Mouse (Mus musculus) kidney, postnatal 0 days (tissue): Measurements from ENCODE around the gene Fitm2. TPM values are rescaled to one million over a fixed set of nuclear protein-coding genes. Genes with fewer than 3 reads are reported as not detected.

Experiments
- ATAC-seq: fragments of 200-750 bp; cut with Nextera tagmentation; replicated peaks from 2 replicates; pipeline ENCODE4 v1.8.0; 2017; ENCODE audit warnings: low read depth, moderate number of reproducible peaks, moderate TSS enrichment, moderate library complexity; ENCODE audit not compliant: low FRiP score
- DNase-seq: peaks from one replicate; pipeline ENCODE4 v3.0.0-alpha.2; 2016; ENCODE audit warnings: low spot score
- H3K27ac ChIP-seq: fragments of 300-500 bp; sonication (generic); 2 replicates; pipeline ENCODE4 v1.5.1; 2014; ENCODE audit warnings: mild to moderate bottlenecking
- H3K27me3 ChIP-seq: fragments of 300-500 bp; sonication (generic); 2 replicates; pipeline ENCODE4 v1.6.1; 2014; ENCODE audit warnings: low read length, mixed read lengths; ENCODE audit not compliant: insufficient read depth
- H3K36me3 ChIP-seq: fragments of 300-500 bp; sonication (generic); 2 replicates; pipeline ENCODE4 v1.6.1; 2014; ENCODE audit warnings: low read length, mixed read lengths; ENCODE audit not compliant: insufficient read depth
- H3K4me1 ChIP-seq: fragments of 300-500 bp; sonication (generic); replicated peaks from 2 replicates; pipeline ENCODE4 v1.6.1; 2014; ENCODE audit warnings: antibody characterized with exemption, low read length, mixed read lengths; ENCODE audit not compliant: insufficient read depth
- H3K4me2 ChIP-seq: fragments of 300-500 bp; sonication (generic); 2 replicates; pipeline ENCODE4 v1.6.1; 2014; ENCODE audit warnings: mild to moderate bottlenecking, low read length, moderate library complexity, mixed read lengths
- H3K4me3 ChIP-seq: fragments of 300-500 bp; sonication (generic); replicated peaks from 2 replicates; pipeline ENCODE4 v1.5.1; 2014; ENCODE audit warnings: low read depth, low read length
- H3K9ac ChIP-seq: fragments of 300-500 bp; sonication (generic); 2 replicates; pipeline ENCODE4 v1.6.1; 2014; ENCODE audit warnings: low read depth, low read length
- H3K9me3 ChIP-seq: fragments of 300-500 bp; sonication (generic); replicated peaks from 2 replicates; pipeline ENCODE4 v1.6.1; 2016; ENCODE audit warnings: low read length, inconsistent platforms, mixed read lengths
- CTCF ChIP-seq: IDR thresholded peaks from 2 replicates; pipeline ENCODE4 v1.5.1; 2016; ENCODE audit warnings: antibody characterized with exemption, low read depth, mild to moderate bottlenecking, moderate library complexity
- WGBS: fragments of 180-500 bp; shearing (Covaris S2); extraction: QIAGEN DNeasy Blood & Tissue Kit; methylation state at CpG from one replicate; pipeline ENCODE4 v1.1.7; 2014; 5-methylcytosine and 5-hydroxymethylcytosine counted together
- polyA plus RNA-seq: library from polyadenylated mRNA; unstranded; fragments of >200 nt; fragmentation: Nextera tagmentation; extraction: Ambion mirVana; gene quantifications from 2 replicates; pipeline ENCODE4 v1.2.1, GENCODE M21; 2015

Fitm2 gene
- polyA plus RNA-seq, 1 experiment from 2014 or later: 10.4 TPM

DNA sequence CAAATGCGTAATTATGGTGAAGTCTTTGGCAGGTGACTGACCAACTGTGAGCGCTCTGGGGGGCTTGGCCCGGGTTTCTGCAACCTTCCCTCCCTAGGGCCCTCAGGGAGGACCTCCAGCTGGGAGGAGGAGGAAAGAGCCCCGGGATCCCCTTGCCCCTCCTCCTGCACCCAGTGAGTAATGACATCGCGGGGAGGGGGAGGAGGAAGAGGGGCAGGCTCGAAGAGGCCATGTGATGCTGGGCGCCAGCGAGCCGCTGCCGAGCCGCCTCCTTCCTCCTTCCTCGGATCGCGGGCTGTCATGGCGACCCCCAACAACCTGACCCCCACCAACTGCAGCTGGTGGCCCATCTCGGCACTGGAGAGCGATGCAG is 34.2 kb downstream of the Fitm2 start, which contains the start of gene Gdap1l1:
Gene Gdap1l1 (plus strand): TSS at position 231 of the 373 bp plus-strand sequence.
- peaks cover 6% of the 10 kb centered on the region; the same call in 1 of the 2 replicates for H3K4me1 ChIP-seq
- peak within 1 kb of the TSS; percentile 13; the same call in 1 of the 2 replicates for H3K4me3 ChIP-seq
- no peak within 1 kb of the TSS for H3K9ac ChIP-seq
- 0 out of 2 replicates have a peak, but pooled peaks cover 7% of the 10 kb centered on the region for H3K27me3 ChIP-seq
- H3K36me3 ChIP-seq: no peaks in the 10 kb centered on the region
- no peak; the same call in 1 of the 2 replicates for ATAC-seq
- TF ChIP-seq CTCF: no peak
- H3K9me3 ChIP-seq: no peaks in the 10 kb centered on the region
- H3K27ac ChIP-seq: no peak within 1 kb of the TSS
- WGBS: 0% methylated on average over 15 of the region's 18 CpGs
- DNase-seq: no peak
- peak within 1 kb of the TSS; percentile 43 for H3K4me2 ChIP-seq

DNA sequence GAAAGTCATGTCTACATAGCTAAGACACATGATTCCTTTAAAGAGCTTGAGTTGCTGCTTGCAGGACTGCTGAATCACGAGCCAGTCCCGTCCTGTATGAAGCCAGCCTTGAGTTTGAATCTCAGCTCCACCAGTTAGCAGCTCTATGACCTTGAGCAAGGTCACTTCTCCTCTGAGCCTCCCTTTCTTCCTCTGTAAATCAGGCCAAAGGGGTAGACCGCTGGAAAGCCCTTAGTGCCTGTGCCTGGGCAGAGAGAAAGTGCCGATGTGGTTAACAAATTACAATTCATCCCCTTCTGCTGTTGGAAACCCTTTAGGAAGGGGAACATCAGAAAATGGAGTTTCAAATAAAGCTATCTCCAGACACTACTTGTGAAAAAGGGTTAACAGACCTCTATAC is 34.6 kb downstream of the Fitm2 start:
- Histone ChIP-seq H3K36me3 (no peaks in the 10 kb centered on the region), H3K9me3 (no peaks in the 10 kb centered on the region), H3K9ac (no peak overlapping the region), H3K4me3 (no peak overlapping the region), H3K27ac (no peak overlapping the region), H3K4me1 (peaks cover 6% of the 10 kb centered on the region; the same call in 1 of the 2 replicates), H3K4me2 (peak overlapping the region; percentile 43; the same call in 1 of the 2 replicates), H3K27me3 (0 out of 2 replicates have a peak, but pooled peaks cover 7% of the 10 kb centered on the region)
- no peak for TF ChIP-seq CTCF
- 35% methylated on average over 4 of the region's 4 CpGs for WGBS
- DNase-seq: no peak
- no peak for ATAC-seq

GRCm38 (mm10) chr2:163433971-163434370 is 38.5 kb downstream of the Fitm2 start:
- H3K4me3 ChIP-seq: no peak overlapping the region
- TF ChIP-seq CTCF: no peak
- WGBS: 31% methylated on average over 4 of the region's 4 CpGs
- peaks cover 6% of the 10 kb centered on the region; the same call in 1 of the 2 replicates for H3K4me1 ChIP-seq
- 0 out of 2 replicates have a peak, but pooled peaks cover 6% of the 10 kb centered on the region for H3K27me3 ChIP-seq
- H3K36me3 ChIP-seq: no peaks in the 10 kb centered on the region
- H3K27ac ChIP-seq: no peak overlapping the region
- no peak overlapping the region for H3K9ac ChIP-seq
- ATAC-seq (no peak), DNase-seq (no peak)
- no peaks in the 10 kb centered on the region for H3K9me3 ChIP-seq
- H3K4me2 ChIP-seq: no peak overlapping the region

GRCm38 (mm10) chr2:163431289-163431688 is 41.1 kb downstream of the Fitm2 start:
- WGBS: 74% methylated on average over 9 of the region's 9 CpGs
- Histone ChIP-seq H3K4me3 (no peak overlapping the region), H3K4me2 (no peak overlapping the region), H3K9me3 (no peaks in the 10 kb centered on the region), H3K27ac (no peak overlapping the region), H3K9ac (no peak overlapping the region), H3K36me3 (no peaks in the 10 kb centered on the region), H3K4me1 (no peaks in the 10 kb centered on the region), H3K27me3 (no peaks in the 10 kb centered on the region)
- no peak for DNase-seq
- TF ChIP-seq CTCF: no peak
- ATAC-seq: no peak

DNA sequence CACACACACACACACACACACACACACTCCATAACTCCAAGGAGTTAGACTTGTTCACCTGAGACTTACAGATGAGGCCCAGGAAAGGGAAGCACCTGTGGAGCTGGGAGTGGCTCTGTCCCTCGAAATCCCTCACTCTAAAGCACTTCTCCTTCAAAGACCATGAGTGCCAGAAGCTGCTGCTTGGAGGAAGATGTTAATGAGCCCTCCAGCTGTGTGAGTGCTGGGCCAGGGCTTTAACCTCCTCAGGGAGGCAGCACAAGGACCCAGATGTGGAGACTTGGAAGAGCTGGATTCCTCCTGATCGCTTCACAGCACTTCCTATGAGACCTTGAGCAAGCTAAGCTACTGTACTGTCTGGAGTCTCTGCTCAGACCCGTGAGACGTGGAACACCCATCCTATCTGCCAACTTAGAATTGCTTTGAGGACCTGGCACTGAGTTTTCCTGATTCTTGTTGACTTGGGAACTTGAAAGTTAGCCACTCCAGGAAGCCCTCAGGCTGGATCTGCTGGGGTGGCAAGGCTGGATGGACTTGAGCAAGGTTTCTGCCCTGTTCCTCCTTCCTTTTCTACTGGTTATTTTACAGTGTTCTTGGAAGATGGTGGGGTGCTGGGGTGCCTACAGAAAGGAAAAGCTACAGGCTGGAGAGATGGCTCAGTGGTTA is 44.0 kb downstream of the Fitm2 start:
- no peaks in the 10 kb centered on the region for H3K4me1 ChIP-seq
- 53% methylated on average over 4 of the region's 4 CpGs for WGBS
- H3K36me3 ChIP-seq: no peaks in the 10 kb centered on the region

GRCm38 (mm10) chr2:163424597-163424996 is 47.8 kb downstream of the Fitm2 start, which contains the start of gene Oser1:
Oser1 (minus strand) TSS chr2:163424697.
- H3K4me3 ChIP-seq: no peak within 1 kb of the TSS
- DNase-seq (no peak), ATAC-seq (no peak)
- H3K27me3 ChIP-seq: no peaks in the 10 kb centered on the region
- 80% methylated on average over 6 of the region's 6 CpGs for WGBS
- H3K36me3 ChIP-seq: no peaks in the 10 kb centered on the region
- no peak within 1 kb of the TSS for H3K4me2 ChIP-seq
- H3K4me1 ChIP-seq: peaks cover 5% of the 10 kb centered on the region; the same call in 1 of the 2 replicates
- H3K9me3 ChIP-seq: no peaks in the 10 kb centered on the region
- no peak within 1 kb of the TSS for H3K9ac ChIP-seq
- no peak for TF ChIP-seq CTCF
- no peak within 1 kb of the TSS for H3K27ac ChIP-seq

More for the DNA sequence above, 44.0 kb downstream of the Fitm2 start:
- Histone ChIP-seq H3K4me2 (no peak overlapping the region), H3K9ac (no peak overlapping the region), H3K4me3 (no peak overlapping the region), H3K9me3 (no peaks in the 10 kb centered on the region), H3K27ac (no peak overlapping the region), H3K27me3 (no peaks in the 10 kb centered on the region)
- TF ChIP-seq CTCF: no peak
- ATAC-seq (no peak), DNase-seq (no peak)
